Mouse (Mus musculus): ENCODE measurements around the gene Calhm2.
"Not testable (repeated sequence)": the region's sequence is repeated elsewhere in the genome, so short reads cannot be mapped to it uniquely, and the experiment has no call there.

Gene Calhm2

GRCm38 (mm10) chr19:47151332-47152061 lies 13.4 kb upstream of the Calhm2 start:
- DNase-seq (ENCODE audit: low spot score in 2 of 2): no peak

- no peak for DNase-seq (ENCODE audit: low spot score in 2 of 2)
These were observed 11.8 kb upstream of the Calhm2 start for GRCm38 (mm10) chr19:47149854-47150253.

GRCm38 (mm10) chr19:47148267-47148847 lies 10.3 kb upstream of the Calhm2 start:
- DNase-seq (ENCODE audit: low spot score in 2 of 2): no peak

GRCm38 (mm10) chr19:47144154-47144553 lies 6.1 kb upstream of the Calhm2 start, which contains the start of gene Calhm1:
Calhm1 (minus strand) TSS chr19:47144254.
- no peak for DNase-seq (ENCODE audit: low spot score in 2 of 2)

- no peak for DNase-seq (ENCODE audit: low spot score in 2 of 2)
These were observed 4.3 kb upstream of the Calhm2 start for GRCm38 (mm10) chr19:47142438-47142837.

GRCm38 (mm10) chr19:47139611-47140010 lies 1.5 kb upstream of the Calhm2 start:
- DNase-seq (ENCODE audit: low spot score in 2 of 2): not testable (repeated sequence)

GRCm38 (mm10) chr19:47137051-47137581 lies 978 bp downstream of the Calhm2 start:
- peak in 1 of 2 experiments; percentile 26 for DNase-seq (ENCODE audit: low spot score in 2 of 2)

- no peak for DNase-seq (ENCODE audit: low spot score in 2 of 2)
These were observed 1.9 kb downstream of the Calhm2 start for GRCm38 (mm10) chr19:47136170-47136569.

GRCm38 (mm10) chr19:47135568-47135967 lies 2.5 kb downstream of the Calhm2 start:
- no peak for DNase-seq (ENCODE audit: low spot score in 2 of 2)

GRCm38 (mm10) chr19:47133161-47133560 lies 4.9 kb downstream of the Calhm2 start:
- DNase-seq (ENCODE audit: low spot score in 2 of 2): no peak

- DNase-seq (ENCODE audit: low spot score in 2 of 2): no peak
These were observed 7.5 kb downstream of the Calhm2 start for GRCm38 (mm10) chr19:47130551-47131125.

GRCm38 (mm10) chr19:47128835-47129234 lies 9.3 kb downstream of the Calhm2 start:
- no peak for DNase-seq (ENCODE audit: low spot score in 2 of 2)

GRCm38 (mm10) chr19:47128164-47128563 lies 9.9 kb downstream of the Calhm2 start:
- DNase-seq (ENCODE audit: low spot score in 2 of 2): no peak

- DNase-seq (ENCODE audit: low spot score in 2 of 2): peak in 1 of 2 experiments; percentile 46
These were observed 15.3 kb downstream of the Calhm2 start for GRCm38 (mm10) chr19:47122802-47123201.

GRCm38 (mm10) chr19:47121054-47121453 lies 17.0 kb downstream of the Calhm2 start:
- DNase-seq (ENCODE audit: low spot score in 2 of 2): peak in 1 of 2 experiments; percentile 38

- no peak for DNase-seq (ENCODE audit: low spot score in 2 of 2)
These were observed 19.5 kb downstream of the Calhm2 start for GRCm38 (mm10) chr19:47118634-47119033.

- no peak for DNase-seq (ENCODE audit: low spot score in 2 of 2)
These were observed 33.3 kb downstream of the Calhm2 start for GRCm38 (mm10) chr19:47104641-47105271.

- DNase-seq (ENCODE audit: low spot score in 2 of 2): no peak
These were observed 37.0 kb downstream of the Calhm2 start for GRCm38 (mm10) chr19:47101080-47101479.

GRCm38 (mm10) chr19:47090550-47091156 lies 47.4 kb downstream of the Calhm2 start, which contains the start of the genes Usmg5 and Pdcd11:
Usmg5 (minus strand) TSS chr19:47090647.
Pdcd11 (plus strand) TSS chr19:47090768.
- peak; percentile 92 to 93 for DNase-seq (ENCODE audit: low spot score in 2 of 2)

- DNase-seq (ENCODE audit: low spot score in 2 of 2): no peak
These were observed 48.2 kb downstream of the Calhm2 start for GRCm38 (mm10) chr19:47089718-47090525.

- no peak for DNase-seq (ENCODE audit: low spot score in 2 of 2)
These were observed 49.9 kb downstream of the Calhm2 start for GRCm38 (mm10) chr19:47088226-47088625.
